Mouse (Mus musculus): ENCODE data around the gene B4galt7.
"Not testable (repeated sequence)": the region's sequence is repeated elsewhere in the genome, so short reads cannot be mapped to it uniquely, and the experiment has no call there.

- not testable (repeated sequence) for TF ChIP-seq CTCF, EP300 (IDR thresholded peaks at IDR 0.05; ENCODE audit: low read depth)
Measured at GRCm38 (mm10) chr13:55622156-55622648, 22.5 kb downstream of the B4galt7 start.
